Mouse (Mus musculus): ENCODE data around the gene Cdcp2. TPM values are rescaled to one million over a fixed set of nuclear protein-coding genes. Genes with fewer than 3 reads are reported as not detected.

Gene Cdcp2
- not detected for total RNA-seq (2021)
- long read RNA-seq, experiment 1: 0 reads
- long read RNA-seq, experiment 2: 0 reads

DNA sequence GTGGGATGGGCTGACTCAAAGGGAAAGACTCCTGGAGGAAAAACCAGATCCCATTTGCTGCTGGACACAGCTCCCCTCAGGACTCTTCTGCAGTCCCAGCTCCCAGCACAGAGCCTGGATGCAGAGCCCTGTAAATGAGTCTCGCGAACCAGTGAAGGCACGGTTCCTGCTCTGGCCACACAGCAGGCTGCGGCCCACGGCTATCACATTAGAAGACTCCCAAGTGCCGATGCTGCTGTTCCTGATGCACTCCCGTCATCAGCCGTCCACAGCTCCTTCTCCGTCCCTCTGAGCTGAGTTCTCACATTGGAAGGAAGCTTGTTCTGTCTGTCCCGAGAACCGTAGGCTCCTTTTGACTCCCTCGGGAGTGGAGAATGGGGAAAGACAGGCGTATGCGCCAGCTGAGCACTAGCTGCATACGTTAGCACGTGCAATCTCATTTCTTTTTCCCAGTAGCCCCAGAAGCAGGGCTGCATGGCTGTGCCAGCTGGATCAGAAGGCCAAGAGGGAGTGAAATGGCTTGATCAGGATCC lies at the start of gene Cdcp2:
Gene Cdcp2 (plus strand): TSS at position 51 of the 533 bp plus-strand sequence.
- DNase-seq: no peak

DNA sequence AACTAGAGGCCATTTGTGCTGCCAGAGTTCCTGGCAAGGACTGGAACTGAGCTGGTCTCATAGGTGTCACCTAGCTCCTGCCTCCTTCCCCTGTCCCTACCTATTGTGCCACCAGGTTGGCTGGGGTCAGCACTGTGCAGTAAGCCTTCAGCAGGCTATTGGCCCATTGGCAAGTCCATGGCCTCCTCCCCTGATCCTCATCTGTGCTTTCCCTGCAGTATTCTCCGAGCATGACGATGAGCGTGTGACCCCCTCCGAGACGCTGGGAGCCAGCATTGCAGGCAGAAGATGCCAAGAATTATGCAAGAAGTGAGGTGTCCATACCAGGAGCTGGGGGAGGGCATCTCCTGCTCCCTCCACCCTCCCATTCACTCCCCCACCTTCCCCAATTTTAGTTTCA lies 48.9 kb upstream of the Cdcp2 start:
- DNase-seq: no peak

DNA sequence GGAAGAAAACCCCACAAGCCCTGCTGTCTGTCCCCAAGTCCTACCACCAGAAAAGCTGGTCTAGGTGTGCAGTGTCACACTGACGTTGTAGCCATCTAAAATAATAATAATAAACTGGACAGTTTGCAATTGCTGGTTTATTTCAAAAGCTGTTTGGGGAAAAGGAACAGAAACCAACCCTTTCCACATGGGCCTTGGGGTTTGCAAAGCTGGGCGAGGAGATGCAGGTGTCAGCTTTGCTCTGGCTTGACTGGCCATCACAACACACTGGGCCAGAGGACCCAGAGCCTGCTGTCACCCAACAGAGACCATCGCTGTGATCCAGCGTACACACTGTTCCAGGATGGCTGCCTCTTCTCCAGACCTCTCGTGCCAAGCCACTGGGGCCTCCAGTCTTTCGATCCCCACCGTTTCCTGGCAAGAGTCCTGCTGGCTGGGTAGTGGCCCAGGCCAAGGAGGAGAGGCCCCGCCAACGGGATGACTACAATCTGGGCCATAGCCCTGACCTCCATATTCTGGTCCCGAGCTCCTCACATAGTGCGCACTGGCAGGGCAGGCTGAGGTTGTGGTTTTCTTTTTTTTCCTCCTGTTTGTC lies 48.0 kb upstream of the Cdcp2 start:
- peak; percentile 68 for DNase-seq

DNA sequence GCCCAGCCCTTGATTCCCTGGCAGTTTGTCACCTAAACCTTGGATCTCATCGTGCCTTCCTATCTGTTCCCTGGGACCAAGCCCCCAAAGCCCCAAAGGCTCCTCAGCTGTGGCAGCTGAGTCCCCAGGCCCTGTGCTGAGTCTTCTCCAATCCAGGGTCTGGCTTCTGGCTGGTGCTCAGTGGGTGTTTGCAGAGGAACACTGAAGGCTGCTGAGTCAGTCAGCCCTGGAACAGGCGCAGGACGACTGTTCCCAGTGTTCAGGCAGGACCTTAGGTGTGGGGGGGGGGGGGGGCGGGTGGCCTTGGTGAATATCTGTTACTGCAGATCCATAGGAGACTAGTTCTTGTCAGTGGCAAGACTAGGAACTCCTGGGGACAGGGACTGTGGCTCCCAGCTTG lies 44.8 kb upstream of the Cdcp2 start:
- DNase-seq: no peak

DNA sequence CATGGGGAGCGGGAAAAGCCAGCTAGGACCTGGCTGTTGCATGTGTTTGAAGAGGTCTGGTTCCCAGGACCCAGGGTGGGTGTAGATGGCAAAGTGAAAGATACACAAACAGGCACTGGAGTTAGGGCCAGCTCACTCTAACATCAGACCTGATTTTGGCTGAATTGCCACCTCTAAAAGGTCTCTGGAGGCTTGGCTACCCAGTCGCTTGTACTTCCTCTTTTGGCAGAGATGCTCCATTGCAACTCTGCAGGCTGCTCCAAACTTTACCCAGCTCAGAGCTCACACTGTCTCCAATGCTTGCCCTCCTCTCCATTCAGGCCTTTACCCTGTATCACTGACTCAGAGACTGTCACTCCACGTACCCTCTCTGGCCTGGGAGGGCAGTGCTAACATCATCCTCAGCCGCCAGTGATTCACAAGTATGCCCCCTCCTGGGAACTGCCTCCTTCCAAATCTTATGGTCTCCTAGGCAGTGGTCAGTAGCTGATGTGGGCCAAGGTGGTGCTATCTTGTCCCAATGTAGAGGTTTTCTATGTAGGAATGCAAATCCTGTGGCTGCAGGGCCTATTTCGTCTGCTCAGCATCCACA lies 43.6 kb upstream of the Cdcp2 start:
- no peak for DNase-seq

DNA sequence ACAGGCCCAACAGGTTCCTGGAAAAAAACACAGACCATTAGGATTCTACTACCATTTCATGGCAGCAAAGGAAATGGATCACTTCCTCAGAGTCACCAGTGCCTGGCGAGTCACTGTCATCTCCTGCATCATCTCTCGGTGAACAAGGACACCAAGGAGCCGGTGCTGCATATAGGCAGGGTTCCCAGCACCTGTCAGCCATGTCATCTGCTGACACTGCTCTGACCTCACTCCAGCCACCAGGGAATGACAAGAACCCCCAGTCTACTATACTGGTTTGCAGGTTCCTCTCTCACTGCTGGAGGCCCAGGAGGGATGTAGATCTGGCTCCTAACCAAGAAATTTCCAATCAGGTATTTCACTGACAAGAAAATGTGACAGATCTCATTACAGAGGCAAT lies 40.6 kb upstream of the Cdcp2 start:
- DNase-seq: no peak

DNA sequence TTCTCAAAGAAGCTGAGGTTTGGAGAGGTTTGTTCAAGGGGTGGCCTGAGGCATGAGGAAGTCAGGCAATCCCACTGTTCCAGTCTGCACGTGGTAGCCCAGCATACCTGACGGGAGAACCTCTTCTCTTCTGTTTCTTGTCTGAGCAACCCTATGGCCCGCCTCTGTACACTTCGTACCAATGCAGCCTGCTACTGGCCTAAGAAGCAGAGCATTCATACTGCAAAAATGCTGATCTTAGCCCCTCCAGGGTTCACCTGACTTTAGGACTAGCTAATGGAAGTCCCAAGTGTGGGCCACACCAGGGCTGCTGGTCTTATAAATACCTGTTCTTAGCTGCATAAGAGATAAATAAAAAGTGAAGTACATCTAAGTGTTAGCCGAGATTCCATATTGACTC lies 38.3 kb upstream of the Cdcp2 start:
- no peak for DNase-seq

DNA sequence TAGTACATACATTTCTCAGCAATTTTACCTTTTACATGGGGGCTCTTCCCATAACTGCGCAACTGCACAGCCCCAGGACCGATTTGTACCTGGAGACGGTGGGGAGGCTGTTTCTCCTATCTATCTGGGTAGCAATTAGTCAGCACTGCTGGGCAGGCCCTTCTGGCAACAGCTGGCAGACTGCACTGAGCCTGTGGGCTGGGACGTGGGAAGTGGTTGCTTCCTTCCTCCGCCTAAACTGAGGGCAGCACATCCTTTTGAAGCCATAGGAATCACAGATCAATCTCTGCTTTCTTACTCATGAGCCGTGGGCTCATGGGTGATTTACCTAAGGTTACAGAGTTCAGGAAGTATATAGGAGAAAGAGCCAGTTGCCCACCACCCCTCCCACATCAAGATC lies 37.9 kb upstream of the Cdcp2 start:
- DNase-seq: no peak

DNA sequence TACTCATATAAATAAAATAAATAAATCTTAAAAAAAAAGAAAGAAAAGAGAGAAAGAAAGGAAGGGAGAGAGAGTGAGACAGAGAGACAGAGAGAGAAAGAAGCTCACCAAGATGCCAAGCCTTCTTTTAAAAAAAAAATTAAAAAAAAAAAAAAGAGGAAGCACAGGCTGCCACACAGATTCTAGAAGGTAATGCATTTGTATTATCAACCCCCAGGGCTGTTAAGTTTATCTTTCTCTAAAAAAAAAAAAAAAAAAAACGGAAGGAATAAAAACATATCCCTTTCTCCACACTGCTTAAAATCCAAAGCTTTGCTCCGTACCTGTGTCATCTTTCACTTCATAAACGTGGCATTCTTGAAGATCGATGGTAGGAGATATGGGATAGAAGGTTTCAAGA lies 35.1 kb upstream of the Cdcp2 start:
- no peak for DNase-seq

DNA sequence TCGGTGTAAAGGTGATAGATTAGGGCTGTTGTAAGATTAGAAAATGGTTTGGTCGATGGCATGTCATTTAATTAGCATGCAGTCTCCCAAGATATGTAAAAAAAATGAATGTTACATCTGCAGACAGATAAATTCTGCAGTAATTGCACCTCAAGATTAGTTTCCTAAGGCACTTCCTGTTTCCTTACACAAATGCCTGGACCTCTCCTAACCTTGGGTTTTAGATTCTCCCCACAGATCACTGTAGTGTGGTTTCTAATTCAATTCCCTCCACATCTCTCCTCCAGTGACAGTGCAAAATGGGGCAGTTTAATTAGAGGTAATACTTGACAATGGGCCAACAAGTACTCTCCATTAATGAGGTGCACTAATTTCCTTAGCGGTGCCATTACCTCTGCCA lies 33.5 kb upstream of the Cdcp2 start:
- DNase-seq: no peak

DNA sequence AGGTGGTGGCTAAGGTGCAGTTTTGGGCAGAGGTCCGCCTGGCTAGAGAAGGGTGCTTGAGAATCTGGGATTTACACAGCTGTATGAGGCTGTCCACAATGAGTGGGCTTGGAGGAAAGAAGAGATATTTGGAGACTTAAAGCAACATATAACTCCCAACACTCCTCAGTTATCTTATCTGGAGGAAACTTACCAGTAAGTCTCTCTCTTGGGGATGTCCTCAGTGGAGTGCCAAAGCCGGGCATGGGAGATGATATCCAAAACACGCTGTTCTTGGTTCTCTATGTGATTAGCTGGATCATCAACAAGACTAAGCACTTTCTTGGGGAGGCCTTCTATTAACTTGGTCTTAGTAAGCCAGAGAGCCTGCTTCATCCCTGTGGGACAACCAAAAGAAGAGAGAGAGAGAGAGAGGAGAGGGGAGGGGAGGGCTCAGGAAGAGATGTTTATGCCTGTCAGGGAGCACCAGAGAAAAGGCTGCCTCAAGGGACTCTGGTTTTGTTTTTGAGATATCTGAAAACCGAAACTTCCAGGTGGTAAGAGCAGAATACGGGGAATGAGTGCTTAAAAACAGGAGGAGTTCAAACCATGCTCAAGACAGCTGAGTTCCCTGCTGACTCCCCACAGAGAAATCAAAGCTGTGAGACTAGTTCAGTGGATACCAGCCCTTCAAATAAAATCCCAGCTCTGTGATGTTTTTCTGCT lies 32.1 kb upstream of the Cdcp2 start:
- no peak for DNase-seq

DNA sequence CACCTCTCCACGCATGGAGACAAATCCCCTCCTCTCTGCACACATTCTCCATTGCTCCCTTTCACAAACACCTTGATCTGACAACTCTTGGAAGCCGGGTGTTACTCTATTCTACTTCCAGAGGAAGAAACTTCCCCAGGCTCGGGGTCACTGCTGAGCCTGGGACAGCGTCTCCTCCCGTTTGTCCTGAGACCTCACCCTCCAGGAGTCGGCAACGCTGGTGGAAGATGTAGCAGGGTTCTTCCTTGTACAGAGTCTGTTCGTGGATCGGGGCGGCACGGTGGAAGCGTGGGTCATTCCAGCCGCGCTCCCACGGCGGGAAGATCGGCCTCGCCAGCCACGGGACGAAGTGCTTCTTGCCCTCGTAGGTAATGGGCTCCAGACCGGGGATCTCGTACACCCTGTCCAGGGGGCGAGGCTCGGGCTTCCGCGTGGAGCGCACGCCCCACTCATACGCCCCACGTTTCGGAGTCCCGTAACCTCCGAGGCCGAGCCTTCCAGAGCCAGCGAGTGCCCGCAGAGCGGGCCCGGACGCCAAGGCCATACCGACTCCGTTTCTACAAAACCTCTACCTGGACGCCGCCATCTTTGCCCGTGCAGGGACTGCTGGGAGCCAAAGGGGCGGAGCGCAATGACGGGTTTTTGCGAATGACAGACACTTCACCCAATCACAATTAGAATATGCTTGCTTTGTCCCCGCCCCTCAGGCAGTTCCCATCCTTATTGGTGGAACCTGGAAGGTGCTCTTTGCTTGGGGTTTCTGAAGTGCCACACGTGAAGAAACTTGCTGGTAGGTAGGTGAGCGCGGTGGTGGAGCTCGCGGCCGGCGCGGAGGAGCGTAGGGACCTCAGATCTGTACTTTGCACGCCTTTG lies 30.2 kb upstream of the Cdcp2 start, which contains the start of the genes Mrpl37 and Cyb5rl:
Gene Mrpl37 (minus strand): TSS at position 617 of the 873 bp plus-strand sequence.
Gene Cyb5rl (plus strand): TSS at position 737 of the 873 bp plus-strand sequence.
- DNase-seq: peak; percentile 90

DNA sequence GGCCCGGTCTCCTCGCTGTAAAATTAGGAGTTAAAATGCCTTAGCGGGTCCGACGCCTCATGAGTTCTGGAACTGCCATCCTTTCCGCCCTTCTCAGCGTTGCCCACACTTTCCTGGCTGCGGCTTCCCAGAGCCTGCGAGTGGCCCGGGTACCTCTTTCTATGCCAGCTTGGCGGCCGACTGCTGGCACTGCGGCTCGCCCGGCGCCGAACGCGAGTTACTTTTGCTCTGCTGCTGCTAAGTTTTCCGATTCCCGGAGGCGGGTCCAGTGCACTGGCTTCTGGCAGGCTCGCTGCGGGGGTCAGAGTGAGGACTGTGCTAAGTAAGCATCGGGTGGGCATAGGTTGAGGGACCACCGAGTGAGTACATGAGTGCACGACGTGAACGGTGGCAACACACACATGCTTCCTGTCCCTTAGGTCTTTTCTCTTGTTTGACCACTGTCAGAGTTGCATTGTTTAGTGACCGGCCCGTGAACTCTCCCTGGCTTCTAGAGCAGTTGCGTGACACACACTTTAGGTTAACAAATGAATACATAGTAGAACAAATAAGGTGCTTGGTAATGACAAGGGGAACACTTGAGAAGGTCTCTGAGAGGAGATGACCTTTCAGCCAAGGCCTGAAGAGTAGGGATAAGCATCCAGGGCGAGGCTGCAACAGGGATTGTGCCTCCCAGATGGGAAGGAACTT lies 29.4 kb upstream of the Cdcp2 start:
- peak; percentile 40 for DNase-seq

DNA sequence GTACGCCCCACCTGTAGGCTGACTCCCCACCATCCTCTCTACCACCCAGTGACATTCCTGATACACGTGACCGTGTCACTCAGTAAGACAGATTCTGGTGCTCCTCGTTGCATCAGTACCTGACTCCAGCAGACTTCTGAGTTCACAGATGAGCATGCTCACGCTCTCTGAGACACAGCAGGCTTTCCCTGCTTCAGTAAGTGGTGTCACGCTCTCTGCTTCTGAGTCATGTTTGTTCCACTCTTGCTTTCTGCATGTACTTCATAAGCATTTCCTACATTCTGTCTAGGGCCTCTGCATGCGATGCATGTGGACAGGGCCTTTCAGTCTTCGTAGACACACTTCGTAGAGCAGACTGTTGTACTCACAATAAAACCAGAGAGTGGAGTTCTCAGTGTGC lies 24.3 kb upstream of the Cdcp2 start:
- DNase-seq: no peak

DNA sequence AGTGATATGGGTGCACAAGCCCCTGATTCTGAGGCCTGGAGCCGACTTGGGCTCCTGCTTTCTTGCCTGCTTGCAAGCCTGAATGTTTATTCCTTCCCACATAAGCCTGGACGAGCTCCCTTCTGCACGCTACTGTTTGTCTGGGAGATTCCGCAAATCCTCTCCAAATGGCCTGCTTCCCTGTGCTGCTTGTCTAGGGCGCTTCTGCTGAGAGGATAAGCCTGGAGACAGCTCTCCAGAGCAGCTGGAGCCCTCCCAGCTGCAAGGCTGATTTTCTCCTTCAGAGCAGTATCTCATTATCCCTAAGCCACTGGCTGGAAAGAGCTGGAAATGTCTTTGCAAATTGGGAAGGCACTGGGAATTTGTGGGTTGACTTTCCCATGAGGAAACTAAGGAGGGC lies 21.2 kb upstream of the Cdcp2 start:
- DNase-seq: no peak

DNA sequence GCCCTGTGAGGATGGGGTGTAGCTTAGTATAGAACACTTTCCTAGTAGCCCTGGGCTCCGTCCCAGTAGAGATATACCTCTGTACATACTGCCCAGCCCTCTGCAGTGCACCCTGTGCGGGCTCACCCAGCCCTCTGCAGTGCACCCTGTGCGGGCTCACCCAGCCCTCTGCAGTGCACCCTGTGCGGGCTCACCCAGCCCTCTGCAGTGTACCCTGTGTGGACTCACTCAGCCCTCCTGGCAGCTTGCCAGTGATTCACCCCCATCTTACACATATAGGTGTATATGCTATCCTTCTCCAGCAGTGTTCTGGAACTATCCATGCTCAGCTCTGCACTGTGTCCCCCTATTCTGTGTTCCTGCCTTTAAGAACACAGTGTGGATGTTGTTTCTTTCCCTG lies 17.8 kb upstream of the Cdcp2 start:
- no peak for DNase-seq

DNA sequence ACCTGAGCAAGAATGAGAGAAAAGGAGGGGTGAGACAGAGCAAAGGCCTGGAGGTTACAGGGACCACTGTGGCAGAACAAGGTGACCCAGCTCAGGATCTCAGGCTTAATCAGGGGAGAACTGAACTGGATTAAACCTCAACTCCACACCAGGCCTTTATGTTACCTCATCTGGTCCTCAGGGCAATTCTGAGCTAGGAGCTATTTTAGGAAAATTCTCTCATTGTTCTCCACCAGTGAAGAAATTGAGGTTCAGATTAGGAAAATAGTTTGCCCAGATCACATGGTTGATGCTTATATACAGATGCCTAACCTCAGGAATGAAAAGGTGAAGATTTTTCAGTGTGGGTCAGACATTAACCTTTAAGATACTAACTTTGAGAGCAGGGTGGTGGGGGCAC lies 17.0 kb upstream of the Cdcp2 start:
- DNase-seq: no peak

DNA sequence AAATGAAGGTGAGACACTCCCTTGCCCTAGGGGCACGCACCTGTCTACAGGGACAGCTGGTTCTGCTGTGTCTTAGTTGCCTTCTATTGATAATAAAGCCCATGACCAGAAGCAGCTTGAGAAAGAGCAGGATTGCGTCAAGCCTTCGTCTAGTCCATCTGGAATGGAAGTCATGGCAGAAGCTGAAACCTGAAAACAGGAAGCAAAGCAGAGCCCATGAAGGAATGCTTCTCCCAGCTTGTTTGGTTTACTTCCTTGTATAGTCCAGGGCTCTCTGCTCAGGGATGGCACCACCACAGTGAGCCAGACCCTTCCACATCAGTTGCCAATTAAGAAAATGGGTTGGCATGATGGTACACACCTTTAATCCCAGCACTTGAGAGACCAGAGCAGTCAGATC lies 14.5 kb upstream of the Cdcp2 start:
- DNase-seq: no peak

DNA sequence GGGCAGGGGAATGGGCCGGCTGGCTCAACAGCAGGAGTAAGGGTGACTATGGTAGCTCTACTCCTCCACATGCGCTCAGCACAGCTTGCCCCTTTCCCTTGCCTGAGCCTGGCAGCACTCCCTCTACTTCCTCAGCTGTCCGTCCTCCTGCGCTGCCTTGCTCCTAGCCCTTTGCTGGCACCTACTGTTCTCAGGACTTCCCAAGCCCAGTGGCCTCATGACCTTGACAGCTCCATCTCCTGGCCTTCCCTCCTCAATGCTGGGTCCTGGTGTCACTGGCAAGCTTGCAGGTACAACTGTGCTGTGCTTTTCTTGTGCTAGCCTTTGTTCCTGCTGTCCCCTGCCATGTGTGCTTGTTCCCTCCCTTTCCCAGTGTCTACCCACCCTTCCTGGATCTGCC lies 13.6 kb upstream of the Cdcp2 start:
- no peak for DNase-seq

DNA sequence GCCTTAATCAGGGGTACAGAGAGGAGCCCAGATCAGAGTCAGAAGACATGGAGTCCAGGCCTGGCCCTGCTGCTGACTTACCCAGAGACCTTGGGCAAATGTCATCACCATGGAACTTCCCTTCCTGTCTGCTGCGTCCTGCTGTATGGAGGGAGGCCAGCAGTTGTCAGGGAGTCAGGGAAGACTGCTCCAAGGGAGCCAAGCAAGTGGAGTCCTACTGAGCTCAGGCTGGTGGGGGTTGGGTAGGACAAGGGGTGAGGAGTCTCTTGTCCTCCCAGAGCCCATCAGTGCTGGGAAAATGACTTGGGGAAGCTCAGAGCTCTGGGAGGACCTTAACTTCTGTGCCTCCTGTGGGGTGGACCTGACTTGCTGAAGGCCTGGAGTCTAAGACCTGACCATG lies 12.3 kb upstream of the Cdcp2 start:
- DNase-seq: no peak

DNA sequence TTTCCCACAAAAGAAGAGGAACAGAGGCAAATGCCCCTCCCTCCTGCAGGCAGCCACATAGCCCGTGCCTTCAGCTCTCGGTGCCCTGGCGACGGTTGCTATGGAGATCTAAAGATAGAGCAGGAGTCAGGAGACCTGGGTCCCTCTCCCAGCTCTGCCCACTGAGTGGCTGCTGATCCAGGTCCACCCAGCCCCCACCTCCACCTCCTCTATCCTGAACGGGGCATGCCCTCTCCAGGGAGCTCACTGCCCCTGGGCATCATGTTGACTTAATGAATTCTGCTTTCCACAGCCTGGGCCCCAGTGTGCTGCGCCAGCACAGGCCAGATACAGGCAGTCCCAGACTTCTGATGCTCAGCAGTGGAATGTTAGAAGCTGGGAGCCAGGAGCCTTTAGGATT lies 11.8 kb upstream of the Cdcp2 start:
- no peak for DNase-seq

DNA sequence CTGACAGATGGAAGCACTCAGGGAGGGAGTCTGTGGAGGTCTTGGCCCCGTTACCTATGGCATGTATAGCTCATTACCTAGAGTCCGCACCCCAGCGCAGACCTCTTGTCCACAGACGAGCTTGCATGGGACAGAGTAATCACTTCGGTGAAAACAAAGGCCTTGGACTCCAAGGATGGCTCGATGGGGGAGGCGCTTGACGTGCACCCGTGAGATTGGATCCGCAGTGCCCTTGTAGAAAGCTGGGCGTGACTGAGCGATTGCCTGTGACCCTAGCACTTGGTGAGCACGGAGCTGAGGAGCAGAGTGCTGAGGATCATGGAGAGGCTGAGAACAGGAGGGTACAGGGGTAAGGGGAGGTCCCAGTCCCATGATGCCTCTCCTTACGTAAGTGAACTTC lies 5.0 kb upstream of the Cdcp2 start:
- no peak for DNase-seq

Measured in gastrocnemius, postnatal 10 days (tissue).